Mouse (Mus musculus) MEL (cell line): ENCODE results near the gene Ptprh.

Experiments
- CHD2 ChIP-seq: IDR thresholded peaks from 2 replicates; pipeline ENCODE4 v1.6.1; 2011; ENCODE audit warnings: low read length, improper control_type of control experiment
- CTCF ChIP-seq, 3 experiments: IDR thresholded peaks in 2 of 3; conservative IDR thresholded peaks in 1 of 3; 2 replicates each; pipeline ENCODE4 v1.5.1; 2011 to 2012; ENCODE audit warnings: low read length in 3 of 3, low read depth in 2 of 3, mild to moderate bottlenecking in 2 of 3, improper control_type of control experiment in 1 of 3, inconsistent platforms in 1 of 3, mixed read lengths in 1 of 3, moderate library complexity in 1 of 3; ENCODE audit not compliant: control insufficient read depth in 1 of 3, insufficient read depth in 1 of 3, poor library complexity in 1 of 3, severe bottlenecking in 1 of 3
- GATA1 ChIP-seq: IDR thresholded peaks from 2 replicates; pipeline ENCODE4 v1.6.1; 2011; ENCODE audit warnings: low read depth, low read length, improper control_type of control experiment
- JUND ChIP-seq: IDR thresholded peaks from 2 replicates; pipeline ENCODE4 v1.6.1; 2011; ENCODE audit warnings: low read depth, mild to moderate bottlenecking, improper control_type of control experiment, low read length
- KAT2A ChIP-seq: conservative IDR thresholded peaks from 2 replicates; pipeline ENCODE4 v1.6.1; 2012; ENCODE audit warnings: low read depth, low read length, improper control_type of control experiment, inconsistent platforms
- POLR2A ChIP-seq, 2 experiments: IDR thresholded peaks; 2 replicates each; pipeline ENCODE4 v1.6.1; 2011 to 2012; ENCODE audit warnings: low read length in 2 of 2, mild to moderate bottlenecking in 2 of 2, control low read depth in 1 of 2, improper control_type of control experiment in 1 of 2, low read depth in 1 of 2, moderate library complexity in 1 of 2; ENCODE audit not compliant: control insufficient read depth in 1 of 2, insufficient read depth in 1 of 2, poor library complexity in 1 of 2
- POLR2AphosphoS2 ChIP-seq: IDR thresholded peaks from 2 replicates; pipeline ENCODE4 v1.6.1; 2011; ENCODE audit warnings: low read length, improper control_type of control experiment
- TAL1 ChIP-seq: IDR thresholded peaks from 2 replicates; pipeline ENCODE4 v1.6.1; 2012; ENCODE audit warnings: mild to moderate bottlenecking, inconsistent platforms, low read length, moderate library complexity, mixed read lengths
- TBP ChIP-seq: IDR thresholded peaks from 2 replicates; pipeline ENCODE4 v1.8.0; 2011; ENCODE audit warnings: low read depth, low read length, improper control_type of control experiment
- TCF12 ChIP-seq: IDR thresholded peaks from 2 replicates; pipeline ENCODE4 v1.6.1; 2014; ENCODE audit warnings: low read depth, mild to moderate bottlenecking, inconsistent platforms, low read length, improper control_type of control experiment, moderate library complexity
- USF1 ChIP-seq: IDR thresholded peaks from 2 replicates; pipeline ENCODE4 v1.6.1; 2014; ENCODE audit warnings: low read depth, mild to moderate bottlenecking, inconsistent platforms, low read length, improper control_type of control experiment, moderate library complexity
- ZKSCAN1 ChIP-seq: IDR thresholded peaks from 2 replicates; pipeline ENCODE4 v1.6.1; 2012; ENCODE audit warnings: low read depth, mild to moderate bottlenecking, inconsistent platforms, low read length, improper control_type of control experiment, moderate library complexity

- TF ChIP-seq CTCF (IDR thresholded peaks at IDR 0.05 in 2 of 3, conservative IDR thresholded peaks at IDR 0.05 in 1 of 3; ENCODE audit: control insufficient read depth in 1 of 3, insufficient read depth in 1 of 3, low read depth in 2 of 3, low read length in 3 of 3, poor library complexity in 1 of 3, severe bottlenecking in 1 of 3) (no peak), JUND (no peak), CHD2 (no peak), ZKSCAN1 (no peak), POLR2A (IDR thresholded peaks at IDR 0.05; ENCODE audit: control insufficient read depth in 1 of 2, insufficient read depth in 1 of 2, low read depth in 1 of 2, low read length in 2 of 2, poor library complexity in 1 of 2) (no peak), GATA1 (no peak), TAL1 (no peak), TBP (no peak), USF1 (no peak), KAT2A (no peak), POLR2AphosphoS2 (no peak), TCF12 (no peak)
These were observed 71.7 kb downstream of the Ptprh start, which contains the start of gene Dnaaf3 for GRCm38 (mm10) chr7:4532005-4532729.
